Mouse (Mus musculus): Measurements from ENCODE around the gene Gdf1. TPM values are rescaled to one million over a fixed set of nuclear protein-coding genes. Genes with fewer than 3 reads are reported as not detected.

The Gdf1 gene
- polyA plus RNA-seq (2012; rRNA removed), result 1.4 and 2.2 TPM in 2 replicates

GRCm38 (mm10) chr8:70329124-70329834 is at the start of gene Gdf1:
TSS of gene Gdf1 (plus strand) at chr8:70329817.

GRCm38 (mm10) chr8:70282603-70283135 is 46.9 kb upstream of the Gdf1 start, which contains the start of gene Homer3:
TSS of gene Homer3 (plus strand) at chr8:70282827.

GRCm38 (mm10) chr8:70302358-70302890 is 27.2 kb upstream of the Gdf1 start, which contains the start of the genes Ddx49 and Cope:
TSS of gene Ddx49 (minus strand) at chr8:70302489.
TSS of gene Cope (plus strand) at chr8:70302518.

GRCm38 (mm10) chr8:70315624-70316510 is 13.8 kb upstream of the Gdf1 start, which contains the start of gene Cers1:
TSS of gene Cers1 (plus strand) at chr8:70315775.

GRCm38 (mm10) chr8:70353194-70353817 is 23.7 kb downstream of the Gdf1 start, which contains the start of gene Upf1:
TSS of gene Upf1 (minus strand) at chr8:70353278.

GRCm38 (mm10) chr8:70373397-70374317 is 44.0 kb downstream of the Gdf1 start, which contains the start of gene Comp:
TSS of gene Comp (plus strand) at chr8:70373558.

Other genes starting within 250 kb of the Gdf1 start
- gene Hapln4, start 246.4 kb upstream of the Gdf1 start, polyA plus RNA-seq (2012; rRNA removed), result 0.93 and 2.4 TPM in 2 replicates
- 0.09 and 0.15 TPM in 2 replicates for gene Ncan, start 208.9 kb upstream of the Gdf1 start, polyA plus RNA-seq (2012; rRNA removed)
- 11.2 and 15.2 TPM in 2 replicates for gene Nr2c2ap, start 198.5 kb upstream of the Gdf1 start, polyA plus RNA-seq (2012; rRNA removed)
- gene Rfxank, start 190.7 kb upstream of the Gdf1 start, polyA plus RNA-seq (2012; rRNA removed), result 39.1 and 40.5 TPM in 2 replicates
- 87.7 and 91.9 TPM in 2 replicates for gene Borcs8, start 190.3 kb upstream of the Gdf1 start, polyA plus RNA-seq (2012; rRNA removed)
- 0.36 and 0.67 TPM in 2 replicates for gene Mef2b, start 190.1 kb upstream of the Gdf1 start, polyA plus RNA-seq (2012; rRNA removed)
- 132 and 143 TPM in 2 replicates for gene Tmem161a, start 157.5 kb upstream of the Gdf1 start, polyA plus RNA-seq (2012; rRNA removed)
- 23.6 and 29.4 TPM in 2 replicates for gene Slc25a42, start 117.5 kb upstream of the Gdf1 start, polyA plus RNA-seq (2012; rRNA removed)
- 24.7 and 26.6 TPM in 2 replicates for gene Sugp2, start 95.6 kb upstream of the Gdf1 start, polyA plus RNA-seq (2012; rRNA removed)
- gene Armc6, start 95.4 kb upstream of the Gdf1 start, polyA plus RNA-seq (2012; rRNA removed), result 18.5 and 20.5 TPM in 2 replicates
- gene Homer3, start 47.0 kb upstream of the Gdf1 start, polyA plus RNA-seq (2012; rRNA removed), result 14.8 and 15.3 TPM in 2 replicates
- 50.8 and 53.9 TPM in 2 replicates for gene Ddx49, start 27.3 kb upstream of the Gdf1 start, polyA plus RNA-seq (2012; rRNA removed)
- 567 and 576 TPM in 2 replicates for gene Cope, start 27.3 kb upstream of the Gdf1 start, polyA plus RNA-seq (2012; rRNA removed)
- 1.2 and 1.3 TPM in 2 replicates for gene Cers1, start 14.0 kb upstream of the Gdf1 start, polyA plus RNA-seq (2012; rRNA removed)
- gene Upf1, start 23.5 kb downstream of the Gdf1 start, polyA plus RNA-seq (2012; rRNA removed), result 39.4 and 51.9 TPM in 2 replicates
- 0.34 and 1.3 TPM in 2 replicates for gene Comp, start 43.7 kb downstream of the Gdf1 start, polyA plus RNA-seq (2012; rRNA removed)
- 18.2 and 20.8 TPM in 2 replicates for gene Crtc1, start 109.8 kb downstream of the Gdf1 start, polyA plus RNA-seq (2012; rRNA removed)
- gene Klhl26, start 147.2 kb downstream of the Gdf1 start, polyA plus RNA-seq (2012; rRNA removed), result 56.4 and 63.2 TPM in 2 replicates
- 4.8 TPM in 2 replicates for gene Tmem59l, start 157.5 kb downstream of the Gdf1 start, polyA plus RNA-seq (2012; rRNA removed)
- 4.5 and 6.0 TPM in 2 replicates for gene Crlf1, start 163.3 kb downstream of the Gdf1 start, polyA plus RNA-seq (2012; rRNA removed)
- 161 and 243 TPM in 2 replicates for gene Rex1bd, start 176.9 kb downstream of the Gdf1 start, polyA plus RNA-seq (2012; rRNA removed)
- gene Uba52, start 181.0 kb downstream of the Gdf1 start, polyA plus RNA-seq (2012; rRNA removed), result 633 and 1,054 TPM in 2 replicates
- 577 and 594 TPM in 2 replicates for gene Fkbp8, start 197.9 kb downstream of the Gdf1 start, polyA plus RNA-seq (2012; rRNA removed)
- 59.9 and 67.3 TPM in 2 replicates for gene Kxd1, start 198.1 kb downstream of the Gdf1 start, polyA plus RNA-seq (2012; rRNA removed)
- 35.1 and 39.9 TPM in 2 replicates for gene Ell, start 209.6 kb downstream of the Gdf1 start, polyA plus RNA-seq (2012; rRNA removed)